Mouse (Mus musculus) layer of hippocampus, postnatal 10 days (tissue): ENCODE measurements around the gene Gm9821. TPM values are rescaled to one million over a fixed set of nuclear protein-coding genes. Genes with fewer than 3 reads are reported as not detected.
A peak's percentile ranks its signal among the peaks of the same experiment; 100 is the strongest.

Experiments
- DNase-seq, 2 experiments: peaks; one replicate each; pipeline ENCODE4 v3.0.0; 2021; ENCODE audit warnings: low spot score in 2 of 2
- long read RNA-seq: library from polyadenylated mRNA; stranded (forward); transcript quantifications from one replicate; pipeline ENCODE4 v2.0.0, GENCODE M21; 2023
- total RNA-seq, 2 experiments: library from RNA; stranded (reverse); gene quantifications; 2 replicates each; pipeline ENCODE4 v1.2.3; 2021

The Gm9821 gene
- not detected for total RNA-seq
- long read RNA-seq: 0 reads

DNA sequence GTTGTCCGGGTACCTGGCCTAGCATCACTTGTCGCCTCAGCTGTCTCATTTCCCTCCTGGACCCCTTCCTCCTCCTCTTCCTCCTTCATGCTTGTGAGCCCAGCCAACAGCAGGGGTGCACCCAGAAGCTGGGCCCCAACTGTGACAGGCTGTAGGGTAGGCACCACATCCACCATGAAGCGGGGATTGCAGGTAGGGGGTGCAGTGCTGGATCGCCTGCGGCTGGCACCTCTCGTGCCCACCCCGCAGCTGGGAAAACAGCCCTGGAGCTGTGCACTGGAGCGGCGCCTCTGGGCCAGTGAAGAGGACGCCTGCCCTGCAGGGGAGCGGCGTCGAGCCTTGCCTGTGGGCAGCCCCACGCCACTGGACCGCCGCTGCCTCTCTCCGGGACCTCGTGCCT lies at the start of gene Gm9821:
Gm9821 (plus strand) TSS at position 221 of the 400 bp plus-strand sequence.
- DNase-seq: no peak

DNA sequence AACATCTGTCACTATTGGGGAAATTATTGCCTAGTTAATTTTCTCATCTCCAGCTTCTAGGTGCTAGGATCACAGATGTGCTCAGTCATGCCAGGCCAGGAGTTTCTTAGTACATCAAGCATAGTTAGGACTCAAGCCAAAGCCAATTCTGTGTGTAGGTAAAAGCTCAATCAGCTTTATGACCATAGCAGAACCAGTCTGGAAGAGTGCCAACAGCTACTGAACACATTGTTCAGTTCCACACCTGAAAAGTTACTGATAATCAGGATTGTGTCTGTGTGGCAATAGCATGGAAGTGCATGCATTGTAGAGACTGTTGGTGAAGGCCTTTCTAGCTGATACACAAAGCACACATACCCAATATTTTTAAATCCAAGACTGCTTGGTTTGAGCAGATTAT lies 47.5 kb upstream of the Gm9821 start:
- DNase-seq: no peak

DNA sequence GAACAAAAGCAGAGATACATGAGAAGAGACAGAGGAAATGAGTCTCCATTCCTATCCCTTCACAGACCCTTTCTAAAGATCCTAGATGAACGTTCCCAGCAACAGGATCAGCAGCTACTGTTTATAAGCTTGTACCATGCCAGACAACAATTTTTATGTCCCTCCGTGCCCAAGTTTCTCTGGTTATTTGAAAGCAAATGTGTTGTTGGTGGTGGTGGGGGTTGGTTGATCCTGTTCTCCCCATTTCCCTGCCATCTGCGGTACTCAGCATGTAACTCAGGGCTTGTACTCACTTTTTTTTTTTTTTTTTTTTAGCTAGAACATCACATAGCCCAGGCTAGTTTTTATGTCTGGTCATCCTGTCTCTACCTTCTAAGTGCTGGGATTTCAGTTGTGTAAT lies 46.4 kb upstream of the Gm9821 start:
- no peak for DNase-seq

DNA sequence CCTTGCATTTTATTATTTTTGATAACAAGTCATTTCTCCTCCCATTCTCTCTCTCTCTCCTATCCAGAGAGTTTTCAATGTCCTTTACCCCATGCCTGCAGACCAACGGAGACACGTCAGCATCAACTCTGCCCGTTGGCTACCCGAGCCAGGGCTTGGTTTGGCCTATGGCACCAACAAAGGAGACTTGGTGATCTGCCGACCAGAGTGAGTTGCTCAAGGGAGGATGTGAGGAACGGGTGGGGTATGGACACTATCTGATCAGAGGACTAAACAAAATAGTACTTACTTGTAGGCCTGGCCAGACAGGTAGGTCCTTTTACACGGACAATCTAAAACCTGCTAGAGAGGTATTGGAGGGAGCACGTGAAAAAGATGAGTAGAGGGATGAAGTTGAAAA lies 45.1 kb upstream of the Gm9821 start:
- no peak for DNase-seq

DNA sequence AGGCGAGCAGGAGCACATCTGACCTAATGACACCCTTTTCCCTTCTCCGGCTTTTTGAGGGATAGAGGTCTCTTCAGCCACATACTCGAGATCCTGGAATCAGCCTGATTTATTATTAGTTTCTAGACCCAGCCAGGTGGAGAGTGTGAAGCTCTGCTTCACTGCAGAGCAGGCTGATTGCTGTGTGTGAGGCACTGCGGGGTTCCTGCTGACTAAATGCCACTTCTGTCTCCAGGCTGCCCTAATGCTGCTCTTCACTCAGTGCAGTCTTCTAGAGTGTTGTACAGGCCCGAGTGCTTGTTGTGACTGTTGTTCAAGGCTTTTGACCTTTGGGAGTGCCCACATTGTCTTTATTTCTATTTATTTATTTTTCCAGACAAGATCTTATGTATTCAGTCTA lies 43.2 kb upstream of the Gm9821 start:
- DNase-seq: no peak

DNA sequence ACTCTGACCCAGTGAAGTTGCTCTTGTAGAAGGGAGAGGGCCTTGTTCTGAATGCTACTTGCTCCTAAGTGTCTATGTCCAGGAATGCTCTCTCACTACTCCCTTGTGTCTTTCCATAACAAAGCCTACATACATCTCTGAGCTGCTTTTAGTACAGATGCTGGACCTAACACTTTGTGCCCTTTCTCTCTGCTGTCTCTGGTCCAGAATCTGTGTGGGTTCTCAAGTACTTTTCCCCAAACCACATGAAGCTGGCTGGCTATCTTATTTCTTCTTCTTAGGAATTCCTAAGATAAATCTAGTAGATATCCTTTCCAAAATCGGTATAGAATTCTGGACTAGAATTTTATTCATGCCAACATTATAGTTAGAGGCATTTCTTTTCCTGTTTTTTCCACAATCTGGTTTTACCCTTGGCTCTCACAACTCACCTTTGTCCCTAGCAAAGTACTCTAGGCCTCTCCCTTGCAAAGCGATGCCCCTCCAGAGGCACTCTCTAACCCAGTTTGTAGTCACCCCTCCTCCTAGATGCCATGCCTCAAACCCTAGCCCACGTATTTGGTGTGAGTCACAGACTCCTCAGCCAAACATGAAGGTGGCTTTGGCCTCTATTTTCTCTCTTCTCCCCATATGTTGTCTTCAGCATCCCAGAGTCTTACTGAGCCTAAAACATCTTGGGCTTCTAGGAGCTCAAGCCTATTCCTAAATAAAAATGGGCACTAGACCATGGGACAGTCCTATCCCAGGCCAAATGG lies 42.2 kb upstream of the Gm9821 start:
- DNase-seq: no peak

DNA sequence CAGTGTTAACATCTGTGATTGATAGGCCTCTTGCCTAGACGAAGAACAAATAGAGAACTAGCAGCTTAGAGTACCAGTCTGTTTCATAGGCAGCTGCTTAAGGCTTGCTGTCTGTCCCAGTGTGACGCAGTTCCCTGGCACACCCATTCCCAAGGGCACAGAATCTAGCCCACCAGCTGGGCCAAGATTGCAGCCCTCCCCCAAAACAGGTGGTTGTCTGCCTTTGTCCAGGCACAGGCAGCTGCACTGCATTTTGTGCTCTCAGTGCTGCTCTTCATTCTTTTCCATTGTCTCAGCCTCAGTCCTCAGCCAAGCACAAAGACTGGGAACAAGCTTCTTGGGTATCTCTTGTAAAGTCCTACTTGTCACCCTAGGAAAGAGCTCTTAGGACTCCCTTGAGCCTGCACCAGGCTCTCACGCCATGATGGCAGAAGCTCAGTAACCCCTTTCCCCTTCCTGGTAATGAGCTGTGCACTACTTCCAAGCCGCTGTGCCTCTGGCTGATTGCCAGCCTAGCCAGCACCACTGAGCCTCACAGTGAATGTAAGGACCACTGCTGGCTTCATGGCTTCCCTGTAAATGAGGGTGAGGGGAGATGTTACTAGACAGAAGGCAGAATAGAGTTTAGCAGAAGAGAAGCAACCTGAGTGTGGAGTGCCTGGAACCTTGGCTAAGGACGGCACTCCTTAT lies 40.7 kb upstream of the Gm9821 start:
- peak; percentile 39 to 42 for DNase-seq

DNA sequence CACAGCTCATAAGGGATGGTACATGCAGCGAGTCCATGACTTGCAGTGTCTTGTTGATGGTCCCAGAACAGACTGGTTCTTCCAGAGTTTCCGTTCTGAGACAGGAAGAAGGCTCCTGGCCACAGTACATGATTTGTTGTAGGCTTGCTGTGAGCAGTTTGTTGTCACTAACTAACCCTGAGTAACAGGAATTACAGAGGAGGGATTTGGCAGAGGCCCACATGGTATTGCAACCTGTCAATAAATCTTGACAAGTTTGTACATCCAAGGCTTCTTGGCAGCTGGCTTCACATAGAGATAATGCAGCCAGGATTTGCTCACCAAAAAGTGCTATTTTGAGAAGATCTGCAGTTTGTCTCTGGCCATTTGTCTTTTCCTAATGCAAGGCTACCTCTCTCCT lies 39.4 kb upstream of the Gm9821 start:
- no peak for DNase-seq

DNA sequence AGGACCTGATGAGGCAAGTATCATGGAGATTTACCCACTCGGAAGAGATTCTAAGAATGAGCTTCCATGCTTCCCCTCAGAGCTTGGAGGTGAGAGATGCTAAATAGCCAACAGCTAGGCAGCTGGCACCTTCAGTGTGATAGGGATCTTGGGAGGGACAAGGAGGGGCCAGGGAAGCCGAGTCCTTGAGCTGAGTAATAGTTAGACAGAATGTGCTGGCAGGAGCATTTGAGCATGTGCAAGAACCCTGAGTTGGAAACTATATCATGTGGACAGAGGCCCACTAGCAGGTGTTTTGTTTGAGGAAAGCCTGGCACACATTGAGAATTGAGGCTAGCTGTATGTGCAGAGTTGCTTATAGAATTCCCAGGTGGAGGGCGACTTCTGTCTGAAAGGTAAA lies 32.9 kb upstream of the Gm9821 start:
- DNase-seq: no peak

DNA sequence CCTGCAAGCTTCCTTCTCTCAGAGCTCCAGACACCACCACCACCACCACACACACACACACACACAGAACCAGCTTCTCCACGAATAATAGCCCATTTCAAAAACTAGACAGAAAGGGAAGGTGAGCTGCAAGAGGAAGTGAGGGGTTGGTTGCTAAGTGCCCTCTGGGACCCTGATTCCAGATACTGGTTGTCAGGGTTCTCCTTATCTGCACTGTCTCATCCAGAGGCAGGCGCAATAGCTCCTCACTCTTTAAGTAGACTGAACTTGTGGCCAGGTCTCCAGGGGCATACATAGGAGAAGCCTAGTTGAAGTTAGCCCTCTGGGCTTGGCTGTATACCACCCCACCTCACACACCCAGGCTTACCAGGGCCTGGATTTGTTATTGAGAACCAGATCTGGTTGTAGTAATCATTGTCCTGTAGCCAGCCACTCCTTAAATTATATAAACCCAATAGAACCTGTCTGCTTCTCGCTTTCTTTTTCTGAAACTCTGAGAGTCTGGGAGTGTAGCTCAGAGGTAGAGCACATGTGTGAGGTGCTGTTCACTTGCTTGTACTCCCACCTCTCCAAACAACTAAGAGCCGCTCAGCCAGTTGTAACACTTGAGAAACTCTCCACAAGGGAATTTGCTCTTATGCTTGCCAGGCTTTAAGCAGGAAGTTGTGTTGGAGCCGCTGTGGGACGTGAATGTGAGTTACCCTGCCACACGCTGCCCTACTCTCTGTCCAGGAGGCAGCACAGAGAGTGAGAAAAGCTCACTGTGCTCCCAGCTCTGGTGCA lies 32.0 kb upstream of the Gm9821 start:
- no peak for DNase-seq

DNA sequence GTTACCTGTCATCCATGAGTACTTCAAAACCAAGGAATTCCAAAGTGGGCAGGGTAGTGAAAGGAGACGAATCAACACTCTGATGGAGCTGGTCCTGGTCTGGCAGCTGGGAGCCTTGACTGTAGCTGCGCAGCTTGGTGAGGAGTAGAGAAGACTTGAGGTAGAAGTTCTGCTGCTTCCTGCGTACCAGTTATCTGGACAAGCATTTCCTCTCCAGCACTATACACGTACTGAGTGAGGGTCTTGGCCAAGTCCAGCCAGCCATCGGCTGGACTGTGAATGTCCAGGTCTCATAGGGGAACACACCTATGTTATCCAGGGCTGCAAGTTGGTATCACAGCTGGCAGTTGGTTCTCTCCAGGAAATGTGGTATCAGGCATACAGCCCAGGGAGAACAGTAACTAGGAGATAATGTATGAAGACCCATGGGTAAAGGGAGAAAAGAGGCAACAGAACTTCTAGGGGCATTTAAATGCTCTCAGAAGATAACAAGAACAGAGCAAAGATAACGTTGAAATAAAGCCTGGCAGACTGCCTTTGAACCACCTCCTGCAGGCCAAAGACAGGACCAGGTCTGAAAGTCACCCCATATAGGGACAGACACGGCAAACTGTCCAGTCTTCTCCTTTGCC lies 29.0 kb upstream of the Gm9821 start:
- DNase-seq: no peak

DNA sequence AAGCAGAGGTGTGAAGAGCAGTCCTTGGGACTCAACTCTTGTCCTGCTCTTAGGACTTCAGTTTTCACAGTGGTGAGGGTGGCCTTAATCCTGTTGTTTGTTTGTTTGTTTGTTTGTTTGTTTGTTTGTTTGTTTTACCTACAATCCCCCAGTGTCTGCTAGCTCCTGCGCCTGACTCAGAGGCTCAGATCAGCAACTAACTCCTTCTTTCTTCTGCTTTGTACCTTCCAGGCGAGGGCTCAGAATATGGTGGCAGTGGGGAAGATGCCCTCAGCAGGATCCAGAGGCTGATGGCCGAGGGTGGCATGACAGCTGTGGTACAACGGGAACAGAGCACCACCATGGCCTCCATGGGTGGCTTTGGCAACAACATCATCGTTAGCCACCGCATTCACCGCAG lies 28.4 kb upstream of the Gm9821 start:
- no peak for DNase-seq

DNA sequence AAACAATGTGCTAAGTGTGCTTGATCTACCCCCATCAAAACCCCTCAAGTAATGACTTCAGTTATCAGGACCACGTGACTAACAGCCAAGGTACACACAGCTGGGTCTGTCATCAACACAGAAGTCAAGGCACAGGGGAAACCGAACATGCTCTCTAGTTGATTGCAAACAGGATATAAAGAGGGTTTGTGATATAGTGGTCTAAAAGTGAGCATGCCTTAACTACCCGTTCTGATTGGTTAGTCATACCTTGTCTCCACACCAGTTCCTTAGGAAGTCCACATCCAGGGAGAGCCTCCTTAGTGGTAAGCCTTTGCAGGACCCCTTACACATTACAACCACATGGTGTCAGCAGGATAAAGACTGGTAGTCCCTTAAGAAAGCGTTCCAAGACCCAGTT lies 25.4 kb upstream of the Gm9821 start:
- DNase-seq: no peak

DNA sequence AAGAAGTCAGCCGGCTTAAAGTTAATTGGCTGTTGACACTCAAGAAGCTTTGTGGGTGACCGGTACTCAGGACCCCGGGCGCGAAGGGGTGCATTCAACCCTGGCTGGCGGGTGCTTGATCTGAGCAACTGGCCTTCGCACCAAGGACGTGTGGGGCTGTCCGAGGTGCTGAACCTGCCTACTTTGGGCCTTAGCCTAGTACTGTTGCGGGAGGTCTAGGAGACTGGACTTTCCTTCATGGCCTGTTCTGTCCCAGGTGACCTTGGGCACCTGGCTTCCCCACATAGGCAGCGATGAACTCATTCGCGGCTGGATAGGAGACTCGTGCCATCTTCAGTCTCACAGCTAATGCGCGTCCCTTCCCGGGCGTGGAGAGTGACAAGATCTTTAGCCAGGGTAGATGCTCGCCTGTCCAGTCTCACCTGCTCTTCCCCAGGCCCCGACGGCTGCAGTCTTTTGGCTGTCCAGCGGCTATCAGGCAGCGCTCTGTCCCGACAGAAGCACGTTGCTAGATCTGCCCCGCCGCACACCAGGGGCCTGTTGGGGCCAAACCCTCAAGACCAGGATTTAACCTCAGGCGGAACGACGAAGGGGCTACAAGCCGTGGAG lies 24.2 kb upstream of the Gm9821 start:
- DNase-seq: peak; percentile 57 to 61

DNA sequence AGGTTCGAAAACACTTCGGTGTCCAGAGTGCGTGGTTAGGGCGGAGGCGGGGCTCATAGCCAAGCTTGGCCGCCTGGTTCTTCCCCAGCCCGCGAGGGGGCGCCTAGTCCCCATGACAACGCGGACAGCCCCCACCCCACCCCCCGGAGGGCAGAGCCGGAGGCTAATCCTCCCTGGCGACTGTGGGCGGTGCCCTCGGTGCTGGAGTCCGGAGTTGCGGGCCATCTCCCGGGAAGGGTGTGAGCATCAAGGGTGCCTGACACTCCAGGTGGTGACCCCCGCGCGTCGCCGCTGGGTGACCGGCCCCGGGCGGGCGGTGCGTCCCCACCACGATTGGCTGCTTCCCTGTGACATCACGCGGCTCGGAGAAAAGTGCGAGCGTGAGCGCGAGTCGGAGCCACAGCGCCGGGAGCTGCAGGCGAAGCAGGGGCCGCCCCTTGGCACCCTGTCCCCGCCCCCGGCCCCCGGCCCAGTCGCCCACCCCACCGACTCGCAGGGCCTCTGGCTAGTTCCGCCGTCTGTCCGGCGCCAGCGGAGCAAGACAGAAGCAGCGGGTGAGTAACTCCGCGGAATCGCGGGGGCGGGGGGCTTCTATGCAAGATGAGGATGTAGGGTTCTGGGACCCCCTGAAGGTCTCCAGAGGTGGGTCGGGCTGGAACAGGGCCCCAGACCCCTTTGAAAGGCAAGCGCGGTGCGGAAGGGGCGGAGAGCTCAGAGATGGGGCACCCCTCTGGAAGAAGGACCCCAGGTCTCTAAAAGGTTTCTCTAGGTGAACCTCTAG lies 23.5 kb upstream of the Gm9821 start:
- peak; percentile 79 to 85 for DNase-seq

DNA sequence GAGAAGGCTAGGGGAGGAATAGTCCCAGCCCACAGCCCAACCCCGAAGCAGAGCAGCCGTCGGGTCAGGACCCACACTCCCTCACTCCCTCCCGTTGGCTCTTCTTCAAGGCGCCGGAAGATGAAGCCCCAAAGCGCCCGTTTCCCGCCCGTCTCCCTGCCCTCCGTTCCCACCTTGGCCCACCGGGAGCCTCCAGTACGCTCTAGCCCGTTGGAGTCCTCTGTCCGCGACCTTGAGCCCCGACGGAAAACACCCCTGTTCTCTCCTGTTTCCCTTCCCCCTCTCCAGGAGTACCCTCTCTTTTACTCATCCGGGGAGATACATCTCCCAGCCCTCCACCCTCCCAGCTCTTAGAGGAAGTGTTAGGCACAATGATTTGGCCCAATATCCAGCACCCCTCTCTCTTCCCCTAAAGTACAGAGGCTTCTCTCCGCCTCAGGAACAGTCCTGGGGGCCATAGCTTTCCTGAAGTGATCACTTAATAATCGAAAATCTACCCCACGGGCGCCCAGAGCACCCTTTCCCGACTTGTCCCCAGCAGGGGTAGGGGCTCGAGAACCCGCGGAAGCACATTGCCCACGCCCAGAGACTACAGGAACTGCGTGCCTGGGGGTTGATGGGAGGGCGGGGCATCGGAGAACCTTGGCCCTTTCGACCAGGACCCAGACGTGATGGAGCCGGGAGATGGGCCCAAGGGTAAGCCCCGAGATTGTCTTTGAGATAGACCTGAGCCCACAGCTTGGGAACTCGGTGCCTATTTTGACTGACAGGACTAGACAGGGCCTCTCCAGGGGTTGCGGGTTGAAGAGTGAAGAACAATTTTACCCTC lies 22.7 kb upstream of the Gm9821 start:
- DNase-seq: peak; percentile 22 to 44

DNA sequence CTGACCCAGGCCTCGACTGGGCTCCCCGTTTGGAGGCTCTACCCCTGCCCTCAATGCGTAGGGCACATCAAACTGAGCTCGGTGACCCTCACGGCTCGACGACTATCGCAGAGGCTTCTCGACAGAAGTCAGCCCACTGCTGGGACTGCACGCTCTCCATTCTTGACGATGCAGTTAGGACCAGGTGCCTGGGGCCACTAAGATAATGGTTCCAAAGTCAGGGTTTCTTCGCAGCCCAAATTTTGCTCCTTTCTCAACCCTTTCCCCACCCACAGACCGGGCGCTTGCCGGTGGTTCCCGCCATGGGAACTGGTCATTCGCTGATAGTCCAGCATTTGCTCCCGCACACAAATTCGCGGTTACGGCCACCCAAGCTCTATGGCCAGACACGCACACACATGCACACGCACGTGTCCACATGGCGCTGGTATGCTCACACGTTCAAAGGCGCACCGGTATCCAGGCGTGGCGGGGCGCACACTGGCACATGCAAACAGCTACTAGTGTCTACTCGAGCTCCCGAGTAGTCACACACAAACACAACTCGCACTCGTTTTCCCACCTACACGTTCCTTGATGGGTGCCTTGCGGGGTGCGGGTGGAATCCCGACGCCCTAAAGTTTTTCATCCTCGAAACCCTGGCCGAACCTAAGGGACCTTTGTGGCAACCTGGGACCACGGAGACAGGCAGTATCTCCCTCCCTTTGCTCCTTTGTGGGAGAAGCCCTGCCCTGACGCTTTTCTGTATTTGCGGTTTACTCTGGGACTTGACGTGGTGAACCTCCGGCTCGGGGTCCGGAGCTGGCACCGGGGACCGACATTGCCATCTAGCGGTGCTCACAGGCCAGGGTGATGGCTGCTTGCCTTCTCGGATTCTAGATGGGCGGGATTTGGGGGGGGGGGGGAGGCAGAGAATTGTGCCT lies 21.8 kb upstream of the Gm9821 start:
- DNase-seq: peak; percentile 77 to 86

DNA sequence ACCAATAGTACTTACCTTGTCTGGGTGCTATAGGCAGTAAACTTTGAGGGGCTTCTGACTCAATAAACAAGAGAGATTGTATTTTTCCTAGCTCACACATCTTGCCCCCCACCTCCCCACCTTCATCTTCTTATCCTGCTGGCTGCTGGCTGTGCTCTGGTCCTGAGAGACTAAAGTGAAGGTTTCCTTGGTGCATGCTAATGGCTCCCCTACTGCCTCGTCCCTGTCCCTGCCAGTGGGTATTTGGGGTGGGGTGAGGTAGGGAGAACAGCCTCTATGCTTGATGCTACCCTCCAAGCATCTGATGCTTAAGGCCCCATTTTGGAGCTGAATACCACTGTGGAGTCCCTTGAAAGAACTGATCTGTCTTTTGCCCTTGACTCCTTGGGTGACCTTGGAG lies 20.8 kb upstream of the Gm9821 start:
- DNase-seq: no peak
